Mouse (Mus musculus) ovary, adult 18-20 months (tissue): ENCODE measurements around the gene Tmem56.

Experiments
- DNase-seq: peaks from one replicate; pipeline ENCODE4 v3.0.0; 2022; ENCODE audit warnings: low spot score, mixed read lengths

The Tmem56 gene

DNA sequence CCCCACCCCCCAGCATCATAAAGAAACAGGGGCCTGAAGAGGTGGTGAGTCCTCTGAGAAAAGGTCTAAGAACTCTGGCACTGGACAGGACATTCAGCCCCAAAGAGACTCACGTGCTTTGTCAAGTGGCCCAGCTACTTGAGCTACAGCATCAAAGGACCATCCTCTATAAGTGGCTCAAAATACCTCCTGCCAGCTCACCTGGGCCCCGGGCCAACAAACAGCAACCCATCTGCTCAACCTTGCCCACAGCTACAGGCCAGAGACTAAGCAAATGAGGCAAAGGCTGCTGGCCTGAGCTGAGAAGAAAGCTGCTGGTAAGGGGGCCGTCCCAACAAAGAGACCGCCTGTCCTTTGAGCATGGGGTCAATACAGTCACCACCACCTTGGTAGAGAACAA is 5.3 kb downstream of the Tmem56 start:
- no peak for DNase-seq

DNA sequence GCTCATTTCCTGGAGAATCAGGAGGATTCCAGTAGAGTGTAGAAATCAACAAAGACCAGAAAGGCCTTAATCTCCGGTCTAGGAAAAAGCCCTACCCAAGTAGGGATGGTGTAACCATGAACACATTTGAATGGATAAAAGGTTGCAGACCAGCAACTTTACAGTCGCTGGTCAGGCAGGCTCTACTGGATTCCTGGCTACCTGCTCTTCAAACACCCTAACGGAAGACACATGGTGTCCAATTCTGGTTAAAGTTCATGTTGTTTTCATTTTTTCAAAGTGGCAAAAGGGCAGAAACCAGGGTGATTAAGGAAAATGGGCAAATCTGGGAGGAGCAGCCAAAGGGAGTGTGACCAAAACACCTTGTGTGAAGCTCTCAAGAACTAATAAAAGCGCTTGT is 5.9 kb downstream of the Tmem56 start:
- no peak for DNase-seq

- no peak for DNase-seq
Observed at GRCm38 (mm10) chr3:121274010-121274409, 8.9 kb downstream of the Tmem56 start.

GRCm38 (mm10) chr3:121272577-121272976 is 10.3 kb downstream of the Tmem56 start:
- DNase-seq: no peak

DNA sequence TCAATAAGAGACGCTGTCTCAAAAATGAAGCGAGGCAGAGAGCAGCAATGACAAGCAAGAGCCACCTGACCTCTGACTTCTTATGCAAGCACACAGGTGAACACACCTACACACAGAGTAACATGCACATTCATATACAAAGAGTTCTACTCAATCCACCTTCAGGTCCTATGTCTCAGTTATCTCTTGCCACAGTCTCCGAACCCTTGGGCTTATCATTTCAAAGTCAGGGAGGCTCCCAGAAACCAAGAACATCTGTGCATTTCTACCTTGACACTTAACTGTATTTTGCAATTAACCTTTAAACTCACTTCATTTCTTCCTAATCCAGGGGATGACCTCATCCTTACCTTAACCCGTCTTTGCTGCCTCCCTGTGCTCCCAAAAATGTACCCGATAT is 15.6 kb downstream of the Tmem56 start:
- no peak for DNase-seq

DNA sequence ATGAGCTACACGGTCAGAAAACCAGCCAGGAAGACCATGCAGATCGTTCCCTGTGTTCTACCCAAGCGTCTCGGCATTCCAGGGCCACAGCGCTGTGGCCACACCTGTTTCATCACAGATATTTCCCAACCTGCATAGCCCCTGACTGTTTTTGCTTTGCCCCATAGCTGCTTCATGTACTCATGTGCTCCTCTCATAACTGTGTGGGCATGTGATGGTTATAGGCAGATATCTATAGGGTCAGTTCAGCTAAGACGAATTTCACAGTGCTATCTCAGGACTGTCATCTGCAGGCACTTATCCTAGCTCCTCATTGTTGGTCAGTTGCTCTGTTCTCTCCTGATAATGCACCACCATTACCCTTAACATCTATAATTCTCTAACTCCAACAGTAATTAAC is 18.7 kb downstream of the Tmem56 start:
- no peak for DNase-seq

DNA sequence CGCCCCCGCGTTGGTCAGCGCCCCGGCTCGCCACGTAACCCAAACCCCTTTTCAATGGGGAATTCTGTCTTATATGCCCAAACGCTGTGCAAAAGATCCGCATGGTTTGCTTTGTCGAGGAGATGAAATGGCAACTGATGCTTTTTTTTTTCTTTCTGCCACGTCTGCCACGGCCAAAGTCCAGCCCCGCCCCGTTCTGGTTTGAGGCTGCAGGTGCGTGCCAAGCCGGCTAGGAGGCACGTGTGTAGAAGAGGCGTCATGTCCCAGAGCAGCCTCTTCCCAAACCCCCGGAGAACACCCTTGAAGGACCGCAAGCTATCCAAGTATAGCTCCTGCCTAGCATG is 19.7 kb downstream of the Tmem56 start:
- DNase-seq: no peak

- DNase-seq: peak; percentile 40
Observed at GRCm38 (mm10) chr3:121262521-121263204, 20.2 kb downstream of the Tmem56 start.

- DNase-seq: no peak
Observed at GRCm38 (mm10) chr3:121261939-121262520, 20.9 kb downstream of the Tmem56 start.

GRCm38 (mm10) chr3:121261251-121261650 is 21.6 kb downstream of the Tmem56 start:
- no peak for DNase-seq

DNA sequence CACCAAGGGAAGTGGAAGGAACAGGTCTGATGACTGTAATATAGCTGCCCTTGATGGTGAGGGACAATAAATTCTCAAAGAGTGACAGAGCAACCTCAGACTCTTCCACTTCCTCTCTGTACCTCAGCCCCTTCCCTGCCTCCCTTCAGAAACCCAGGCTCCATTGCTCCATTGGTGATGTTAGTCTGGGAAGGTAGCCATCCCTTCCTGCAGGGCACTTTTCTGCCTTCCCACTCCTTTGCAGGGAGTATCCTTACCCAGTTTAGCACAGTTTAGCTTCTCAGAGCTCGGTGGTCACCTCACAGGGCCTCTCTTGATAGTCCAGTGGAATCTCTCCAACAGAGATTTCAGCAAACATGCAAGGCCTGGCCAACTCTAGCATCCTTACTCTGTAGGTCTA is 22.1 kb downstream of the Tmem56 start:
- DNase-seq: no peak

- no peak for DNase-seq
Observed at GRCm38 (mm10) chr3:121260041-121260440, 22.9 kb downstream of the Tmem56 start.

DNA sequence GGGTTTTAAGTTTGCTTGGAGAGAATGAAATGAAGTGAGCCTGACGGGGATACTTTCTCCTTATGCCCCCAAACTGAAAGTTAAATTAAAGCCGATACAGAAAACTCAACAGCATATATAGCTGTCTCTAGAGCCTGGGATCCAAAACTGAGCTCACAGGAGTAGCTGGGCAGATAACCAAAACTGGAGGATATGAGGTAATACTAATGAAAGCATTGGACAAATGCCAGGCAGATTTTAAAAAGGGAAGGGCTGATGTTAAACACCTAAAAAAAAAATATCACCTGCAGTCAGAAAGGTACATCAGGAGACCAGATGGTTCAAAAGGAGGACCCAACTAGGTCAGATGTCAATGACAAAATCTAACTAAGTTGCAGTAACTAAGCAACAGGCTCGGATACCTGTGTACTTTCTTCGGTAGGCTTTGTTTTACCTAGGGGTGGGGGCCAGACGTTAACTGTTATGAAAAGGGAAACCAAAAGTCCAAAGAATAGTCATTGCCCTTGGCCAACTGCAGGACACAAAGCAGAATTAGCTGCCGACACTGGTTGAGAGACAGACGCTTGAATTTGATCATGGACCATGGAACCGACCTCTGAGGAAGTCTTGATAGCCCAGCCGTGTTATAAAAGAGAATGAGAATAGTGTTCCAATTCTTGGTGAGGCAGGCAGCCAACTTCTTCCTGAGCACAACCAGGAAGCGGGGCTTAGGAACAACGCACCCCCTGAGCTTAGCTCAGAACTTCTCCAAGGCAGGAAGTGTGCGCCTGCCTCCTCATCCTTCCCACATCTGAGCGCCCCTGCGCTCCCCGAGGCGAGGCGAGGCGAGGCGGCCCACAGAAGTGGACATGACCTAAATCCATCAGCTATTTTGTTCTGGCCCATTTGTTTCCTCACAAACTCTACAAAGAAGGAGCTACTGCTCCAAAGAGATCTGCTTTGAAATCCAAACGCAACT is 24.1 kb downstream of the Tmem56 start:
- no peak for DNase-seq

DNA sequence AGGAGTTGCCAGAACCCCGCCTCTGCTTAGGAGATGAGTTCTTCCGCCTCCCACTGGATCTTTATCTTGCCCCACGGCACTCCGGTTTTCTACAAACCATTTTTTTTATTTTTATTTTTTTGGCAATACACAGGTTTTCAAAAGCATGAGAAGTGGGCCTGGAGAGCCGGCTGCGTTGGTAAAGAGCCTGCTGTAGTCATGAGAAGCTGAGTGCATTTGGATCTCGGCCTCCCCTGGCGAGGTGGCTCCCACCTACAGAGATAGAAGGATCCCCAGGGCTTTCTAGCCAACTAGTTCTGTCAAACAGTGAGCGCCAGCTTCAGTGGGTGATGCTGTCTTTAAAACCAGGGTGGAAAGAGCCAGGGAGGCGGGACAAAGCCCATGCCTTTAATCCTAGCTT is 25.5 kb downstream of the Tmem56 start:
- no peak for DNase-seq

- DNase-seq: no peak
Observed at GRCm38 (mm10) chr3:121256131-121256530, 26.8 kb downstream of the Tmem56 start.

- no peak for DNase-seq
Observed at GRCm38 (mm10) chr3:121255501-121255900, 27.4 kb downstream of the Tmem56 start.

DNA sequence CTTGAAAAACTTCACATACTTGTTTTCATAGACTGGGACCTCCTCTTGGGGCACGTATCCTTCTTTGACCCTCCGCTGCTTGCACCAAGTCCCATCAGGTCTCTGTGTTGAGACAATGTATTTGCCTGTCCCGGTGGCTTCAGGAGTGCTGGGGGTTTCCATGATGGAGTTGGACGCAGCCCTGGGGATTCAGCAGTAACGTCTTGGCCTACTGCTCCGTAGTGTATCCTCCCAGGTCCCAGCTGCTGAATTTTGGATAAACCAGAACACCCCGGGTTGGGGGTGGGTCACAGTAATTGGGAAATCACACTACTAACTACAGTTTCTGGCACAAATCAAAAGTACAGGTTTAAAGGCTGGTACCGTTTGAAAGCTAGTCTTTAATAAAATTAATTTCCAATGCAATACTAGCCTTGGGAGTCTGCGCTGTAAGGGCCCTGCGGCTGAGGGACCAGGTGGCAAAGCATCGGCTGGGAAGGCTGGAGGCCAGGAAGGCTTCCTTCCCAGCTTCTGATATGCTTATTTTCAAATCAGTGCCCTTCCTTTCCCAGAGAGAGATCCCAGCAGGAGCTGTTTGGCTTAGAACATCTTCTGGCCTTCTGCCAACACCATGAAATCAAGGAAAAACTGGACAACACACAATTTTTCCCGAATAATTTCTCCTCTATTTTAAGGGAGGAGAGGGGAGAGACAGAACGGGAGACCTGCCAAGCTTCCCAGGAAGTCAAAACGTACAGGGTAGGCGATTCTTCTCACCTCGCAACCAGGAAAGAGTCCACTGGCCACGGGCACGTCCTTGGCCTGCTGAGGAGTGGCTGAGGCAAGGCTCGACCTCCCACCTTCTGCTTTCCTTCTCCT is 32.1 kb downstream of the Tmem56 start:
- no peak for DNase-seq

- DNase-seq: no peak
Observed at GRCm38 (mm10) chr3:121250048-121250447, 32.9 kb downstream of the Tmem56 start.

DNA sequence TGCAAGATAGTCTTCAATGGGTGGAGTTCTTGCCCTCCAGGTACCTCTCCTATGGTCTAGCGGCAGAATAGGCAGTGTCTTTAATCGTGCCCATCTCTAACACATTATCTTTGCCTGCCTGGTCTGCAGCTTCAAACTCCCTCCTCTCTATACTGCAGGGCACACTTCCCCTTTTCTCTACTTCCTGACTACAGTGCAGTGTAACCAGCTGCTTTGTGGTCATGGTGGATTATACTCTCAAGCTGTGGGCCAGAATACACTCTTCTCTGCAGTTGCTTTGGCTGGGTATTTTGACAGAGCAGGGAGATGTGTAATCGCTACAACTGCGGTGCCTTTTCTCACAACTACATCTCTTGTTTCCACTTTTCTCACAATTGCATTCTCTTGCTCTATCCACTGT is 40.0 kb downstream of the Tmem56 start:
- DNase-seq: no peak

DNA sequence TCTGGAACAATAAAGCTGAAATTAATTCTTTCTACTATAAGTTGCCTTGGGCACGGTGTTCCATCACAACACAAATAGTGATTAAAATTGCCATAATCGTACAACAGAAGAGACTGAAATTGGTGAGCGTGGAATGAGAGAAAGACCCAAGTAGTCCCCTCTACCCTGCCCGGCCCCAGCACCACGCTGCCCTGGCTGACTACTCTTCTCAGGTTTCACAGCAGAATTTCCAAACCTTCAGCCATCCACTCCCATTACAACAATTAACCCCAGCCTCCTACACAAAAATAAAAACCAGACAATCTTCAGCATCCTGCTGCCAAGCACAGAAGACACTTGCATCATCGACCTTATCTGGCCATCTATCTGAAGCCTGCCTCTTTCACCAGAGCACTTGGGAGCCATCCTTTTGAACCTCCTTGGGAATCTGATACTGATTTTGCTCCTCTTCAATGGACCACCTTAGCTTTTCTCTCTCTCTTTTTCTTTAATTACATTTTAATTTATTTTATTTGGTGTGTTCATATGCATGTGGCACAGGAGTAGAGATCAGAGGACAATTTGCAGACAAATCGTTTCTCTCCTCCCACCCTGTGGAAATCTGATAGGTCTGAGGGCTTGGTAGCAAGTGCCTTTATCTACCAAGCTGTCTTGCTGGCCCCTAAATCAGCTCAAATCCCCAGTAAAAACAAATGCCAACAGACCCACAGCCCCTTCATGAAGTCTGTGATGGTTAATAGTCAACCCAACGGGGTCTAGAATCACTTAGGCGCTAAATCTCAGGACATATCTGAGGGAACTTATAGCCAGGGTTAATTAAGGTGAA is 40.6 kb downstream of the Tmem56 start:
- DNase-seq: no peak

DNA sequence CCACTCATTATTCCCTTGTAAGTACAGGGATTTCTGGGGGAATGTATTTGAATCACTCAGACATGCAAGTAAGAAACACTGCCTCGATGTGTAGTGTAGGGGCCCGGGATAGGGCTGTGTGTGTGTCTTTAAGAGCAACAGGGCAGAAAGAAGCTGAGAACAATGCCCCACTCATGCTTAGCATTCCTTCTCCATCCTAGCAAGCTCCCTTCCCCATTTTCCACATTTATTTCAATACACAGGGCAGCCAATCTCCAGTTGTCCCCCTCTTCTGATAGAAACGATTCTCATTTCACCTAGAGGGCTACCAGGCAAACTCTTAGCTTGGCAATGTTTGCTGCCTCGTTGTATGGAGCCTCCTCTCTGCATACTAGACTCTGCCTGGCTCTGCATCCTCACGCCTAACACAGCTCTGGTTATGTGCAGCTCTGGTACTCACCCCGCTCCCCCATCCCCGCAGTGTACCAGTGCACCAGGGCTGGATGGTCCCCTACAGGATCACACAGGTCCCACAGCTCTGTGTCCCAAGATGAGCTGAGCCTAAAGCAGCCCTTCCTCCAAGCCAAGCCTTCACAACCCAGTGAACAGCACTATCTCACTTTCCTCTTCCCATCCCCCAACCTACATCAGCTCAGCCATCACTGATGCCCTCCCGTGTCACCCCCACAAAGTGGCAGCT is 42.4 kb downstream of the Tmem56 start:
- no peak for DNase-seq
